Mouse (Mus musculus): Measurements from ENCODE around the gene Rbm20. TPM values are rescaled to one million over a fixed set of nuclear protein-coding genes. Genes with fewer than 3 reads are reported as not detected.

The Rbm20 gene
- total RNA-seq, 1 experiment from 2014 or later: not detected

- ATAC-seq (replicated peaks in 1 of 2; ENCODE audit: insufficient read depth in 1 of 2, low FRiP score in 2 of 2, low TSS enrichment in 1 of 2, low read depth in 1 of 2, poor library complexity in 2 of 2, severe bottlenecking in 2 of 2): peak; percentile 93 to 96
Measured at GRCm38 (mm10) chr19:53704895-53705823, 28.1 kb downstream of the Rbm20 start.

GRCm38 (mm10) chr19:53708401-53708800 is 31.3 kb downstream of the Rbm20 start:
- ATAC-seq (replicated peaks in 1 of 2; ENCODE audit: insufficient read depth in 1 of 2, low FRiP score in 2 of 2, low TSS enrichment in 1 of 2, low read depth in 1 of 2, poor library complexity in 2 of 2, severe bottlenecking in 2 of 2): no peak

- ATAC-seq (replicated peaks in 1 of 2; ENCODE audit: insufficient read depth in 1 of 2, low FRiP score in 2 of 2, low TSS enrichment in 1 of 2, low read depth in 1 of 2, poor library complexity in 2 of 2, severe bottlenecking in 2 of 2): no peak
Measured at GRCm38 (mm10) chr19:53710861-53711260, 33.8 kb downstream of the Rbm20 start.

- ATAC-seq (replicated peaks in 1 of 2; ENCODE audit: insufficient read depth in 1 of 2, low FRiP score in 2 of 2, low TSS enrichment in 1 of 2, low read depth in 1 of 2, poor library complexity in 2 of 2, severe bottlenecking in 2 of 2): no peak
Measured at GRCm38 (mm10) chr19:53711261-53711890, 34.3 kb downstream of the Rbm20 start.

- ATAC-seq (replicated peaks in 1 of 2; ENCODE audit: insufficient read depth in 1 of 2, low FRiP score in 2 of 2, low TSS enrichment in 1 of 2, low read depth in 1 of 2, poor library complexity in 2 of 2, severe bottlenecking in 2 of 2): no peak; a peak in 1 of 4 replicates
Measured at GRCm38 (mm10) chr19:53712297-53713025, 35.4 kb downstream of the Rbm20 start.

- ATAC-seq (replicated peaks in 1 of 2; ENCODE audit: insufficient read depth in 1 of 2, low FRiP score in 2 of 2, low TSS enrichment in 1 of 2, low read depth in 1 of 2, poor library complexity in 2 of 2, severe bottlenecking in 2 of 2): no peak
Measured at GRCm38 (mm10) chr19:53713364-53713763, 36.3 kb downstream of the Rbm20 start.

GRCm38 (mm10) chr19:53716469-53716868 is 39.4 kb downstream of the Rbm20 start:
- no peak for ATAC-seq (replicated peaks in 1 of 2; ENCODE audit: insufficient read depth in 1 of 2, low FRiP score in 2 of 2, low TSS enrichment in 1 of 2, low read depth in 1 of 2, poor library complexity in 2 of 2, severe bottlenecking in 2 of 2)

- no peak for ATAC-seq (replicated peaks in 1 of 2; ENCODE audit: insufficient read depth in 1 of 2, low FRiP score in 2 of 2, low TSS enrichment in 1 of 2, low read depth in 1 of 2, poor library complexity in 2 of 2, severe bottlenecking in 2 of 2)
Measured at GRCm38 (mm10) chr19:53717364-53717763, 40.3 kb downstream of the Rbm20 start.

GRCm38 (mm10) chr19:53722186-53722585 is 45.1 kb downstream of the Rbm20 start:
- ATAC-seq (replicated peaks in 1 of 2; ENCODE audit: insufficient read depth in 1 of 2, low FRiP score in 2 of 2, low TSS enrichment in 1 of 2, low read depth in 1 of 2, poor library complexity in 2 of 2, severe bottlenecking in 2 of 2): no peak

- ATAC-seq (replicated peaks in 1 of 2; ENCODE audit: insufficient read depth in 1 of 2, low FRiP score in 2 of 2, low TSS enrichment in 1 of 2, low read depth in 1 of 2, poor library complexity in 2 of 2, severe bottlenecking in 2 of 2): no peak
Measured at GRCm38 (mm10) chr19:53724053-53724452, 46.9 kb downstream of the Rbm20 start.

GRCm38 (mm10) chr19:53726340-53726739 is 49.2 kb downstream of the Rbm20 start:
- no peak for ATAC-seq (replicated peaks in 1 of 2; ENCODE audit: insufficient read depth in 1 of 2, low FRiP score in 2 of 2, low TSS enrichment in 1 of 2, low read depth in 1 of 2, poor library complexity in 2 of 2, severe bottlenecking in 2 of 2)

- no peak for ATAC-seq (replicated peaks in 1 of 2; ENCODE audit: insufficient read depth in 1 of 2, low FRiP score in 2 of 2, low TSS enrichment in 1 of 2, low read depth in 1 of 2, poor library complexity in 2 of 2, severe bottlenecking in 2 of 2)
Measured at GRCm38 (mm10) chr19:53726755-53727154, 49.6 kb downstream of the Rbm20 start.

- no peak for ATAC-seq (replicated peaks in 1 of 2; ENCODE audit: insufficient read depth in 1 of 2, low FRiP score in 2 of 2, low TSS enrichment in 1 of 2, low read depth in 1 of 2, poor library complexity in 2 of 2, severe bottlenecking in 2 of 2)
Measured at GRCm38 (mm10) chr19:53727277-53727676, 50.2 kb downstream of the Rbm20 start.

- ATAC-seq (replicated peaks in 1 of 2; ENCODE audit: insufficient read depth in 1 of 2, low FRiP score in 2 of 2, low TSS enrichment in 1 of 2, low read depth in 1 of 2, poor library complexity in 2 of 2, severe bottlenecking in 2 of 2): no peak
Measured at GRCm38 (mm10) chr19:53727886-53728669, 51.0 kb downstream of the Rbm20 start.

GRCm38 (mm10) chr19:53729919-53730318 is 52.8 kb downstream of the Rbm20 start:
- no peak for ATAC-seq (replicated peaks in 1 of 2; ENCODE audit: insufficient read depth in 1 of 2, low FRiP score in 2 of 2, low TSS enrichment in 1 of 2, low read depth in 1 of 2, poor library complexity in 2 of 2, severe bottlenecking in 2 of 2)

- ATAC-seq (replicated peaks in 1 of 2; ENCODE audit: insufficient read depth in 1 of 2, low FRiP score in 2 of 2, low TSS enrichment in 1 of 2, low read depth in 1 of 2, poor library complexity in 2 of 2, severe bottlenecking in 2 of 2): no peak
Measured at GRCm38 (mm10) chr19:53731761-53732201, 54.7 kb downstream of the Rbm20 start.

- 0 out of 4 replicates have a peak, but pooled peaks of 1 of the 2 experiments have one; percentile 4 for ATAC-seq (replicated peaks in 1 of 2; ENCODE audit: insufficient read depth in 1 of 2, low FRiP score in 2 of 2, low TSS enrichment in 1 of 2, low read depth in 1 of 2, poor library complexity in 2 of 2, severe bottlenecking in 2 of 2)
Measured at GRCm38 (mm10) chr19:53734845-53735244, 57.7 kb downstream of the Rbm20 start.
